Mouse (Mus musculus) brown adipose tissue, adult 24 weeks (tissue): Measurements from ENCODE around the gene Rrp12. TPM values are rescaled to one million over a fixed set of nuclear protein-coding genes. Genes with fewer than 3 reads are reported as not detected.
"Not testable (repeated sequence)": the region's sequence is repeated elsewhere in the genome, so short reads cannot be mapped to it uniquely, and the experiment has no call there.

Experiments
- H3K27ac ChIP-seq: fragments of 200-500 bp; replicated peaks from 2 replicates; pipeline ENCODE4 v1.5.1; 2012; ENCODE audit warnings: low read depth, mild to moderate bottlenecking, low read length
- H3K4me1 ChIP-seq: fragments of 200-500 bp; 2 replicates; pipeline ENCODE4 v1.6.1; 2012; ENCODE audit warnings: low read length, mixed read lengths; ENCODE audit not compliant: control insufficient read depth, insufficient read depth, insufficient read length
- H3K4me3 ChIP-seq: fragments of 200-500 bp; 2 replicates; pipeline ENCODE4 v1.5.1; 2012; ENCODE audit warnings: low read depth, mild to moderate bottlenecking, low read length, moderate library complexity; ENCODE audit not compliant: insufficient read depth
- polyA plus RNA-seq: library from polyadenylated mRNA; stranded (reverse); fragments of >200 nt; gene quantifications from 2 replicates; pipeline ENCODE4 v1.2.4, GENCODE M21; 2012; ENCODE audit not compliant: missing spikeins, insufficient read depth, insufficient read length

Gene Rrp12
- polyA plus RNA-seq, 1 experiment = 3.3 TPM

GRCm38 (mm10) chr19:41888191-41888590 lies 7.8 kb downstream of the Rrp12 start:
- Histone ChIP-seq H3K4me1 (no peaks in the 10 kb centered on the region), H3K27ac (no peak overlapping the region), H3K4me3 (no peak overlapping the region)

GRCm38 (mm10) chr19:41883882-41884281 lies 12.1 kb downstream of the Rrp12 start:
- Histone ChIP-seq H3K27ac (no peak overlapping the region), H3K4me3 (no peak overlapping the region), H3K4me1 (no peaks in the 10 kb centered on the region)

GRCm38 (mm10) chr19:41881842-41882241 lies 14.1 kb downstream of the Rrp12 start:
- Histone ChIP-seq H3K4me1 (no peaks in the 10 kb centered on the region), H3K4me3 (no peak overlapping the region)

GRCm38 (mm10) chr19:41874356-41874755 lies 21.6 kb downstream of the Rrp12 start:
- no peak overlapping the region for H3K4me3 ChIP-seq

More at GRCm38 (mm10) chr19:41881842-41882241, 14.1 kb downstream of the Rrp12 start:
- H3K27ac ChIP-seq = no peak overlapping the region

GRCm38 (mm10) chr19:41872285-41872684 lies 23.7 kb downstream of the Rrp12 start:
- no peak overlapping the region for H3K4me3 ChIP-seq
- no peak overlapping the region for H3K27ac ChIP-seq
- no peaks in the 10 kb centered on the region for H3K4me1 ChIP-seq

More at GRCm38 (mm10) chr19:41874356-41874755, 21.6 kb downstream of the Rrp12 start:
- Histone ChIP-seq H3K4me1 (no peaks in the 10 kb centered on the region), H3K27ac (no peak overlapping the region)

GRCm38 (mm10) chr19:41869946-41870345 lies 26.0 kb downstream of the Rrp12 start:
- H3K4me1 ChIP-seq, H3K4me3 ChIP-seq, H3K27ac ChIP-seq: not testable (repeated sequence)

- Histone ChIP-seq H3K4me1 (no peaks in the 10 kb centered on the region), H3K4me3 (no peak overlapping the region), H3K27ac (no peak overlapping the region)
Observed at GRCm38 (mm10) chr19:41869296-41869695, 26.7 kb downstream of the Rrp12 start.

GRCm38 (mm10) chr19:41866707-41867106 lies 29.3 kb downstream of the Rrp12 start:
- Histone ChIP-seq H3K27ac (no peak overlapping the region), H3K4me3 (no peak overlapping the region), H3K4me1 (no peaks in the 10 kb centered on the region)

GRCm38 (mm10) chr19:41857816-41858310 lies 38.1 kb downstream of the Rrp12 start:
- Histone ChIP-seq H3K4me3 (no peak overlapping the region), H3K27ac (no peak overlapping the region), H3K4me1 (no peaks in the 10 kb centered on the region)

GRCm38 (mm10) chr19:41857086-41857762 lies 38.7 kb downstream of the Rrp12 start:
- Histone ChIP-seq H3K4me1 (no peaks in the 10 kb centered on the region), H3K27ac (no peak overlapping the region), H3K4me3 (no peak overlapping the region)

- no peak overlapping the region for H3K4me3 ChIP-seq
- H3K4me1 ChIP-seq = no peaks in the 10 kb centered on the region
Observed at GRCm38 (mm10) chr19:41852423-41852822, 43.5 kb downstream of the Rrp12 start.

GRCm38 (mm10) chr19:41850719-41851543 lies 45.0 kb downstream of the Rrp12 start:
- H3K4me3 ChIP-seq = no peak overlapping the region
- H3K4me1 ChIP-seq = peaks cover 4% of the 10 kb centered on the region; the same call in 1 of the 2 replicates
- no peak overlapping the region for H3K27ac ChIP-seq

More at GRCm38 (mm10) chr19:41852423-41852822, 43.5 kb downstream of the Rrp12 start:
- H3K27ac ChIP-seq = no peak overlapping the region

- Histone ChIP-seq H3K4me3 (no peak overlapping the region), H3K27ac (no peak overlapping the region), H3K4me1 (peaks cover 4% of the 10 kb centered on the region; the same call in 1 of the 2 replicates)
Observed at GRCm38 (mm10) chr19:41850021-41850718, 45.8 kb downstream of the Rrp12 start.

- peaks cover 4% of the 10 kb centered on the region; the same call in 1 of the 2 replicates for H3K4me1 ChIP-seq
- peak within 1 kb of the TSS; percentile 98 for H3K27ac ChIP-seq
- peak within 1 kb of the TSS; percentile 69 for H3K4me3 ChIP-seq
Observed at GRCm38 (mm10) chr19:41847992-41848851, 47.8 kb downstream of the Rrp12 start, which contains the start of gene Frat2. Gene Frat2 (minus strand): TSS chr19:41848132.
